9 mouse cellular contexts compared by ENCODE assay signal in genomic region chr11:54927346-54928140, GRCm38 (mm10). TPM values are rescaled to one million over a fixed set of nuclear protein-coding genes. Genes with fewer than 3 reads are reported as not detected.
A peak's percentile ranks its signal among the peaks of the same experiment; 100 is the strongest.
DNase-seq lines count a peak whose midpoint lies in the region; ATAC-seq and TF ChIP-seq lines count a peak whose summit lies in the region.
"Had no signal": no experiment of that assay in that cellular context is flagged by ENCODE, and none has a peak within 500 bp of the region (broad histone marks: within the 10 kb centered on the region; RNA-seq: fewer than 3 reads in every experiment).

No protein-coding gene starts in this region.

- H3K9me3 ChIP-seq in heart, postnatal 0 days (replicated peaks; ENCODE audit: control insufficient read depth, low read length) = no peaks in the 10 kb centered on the region
- H3K9me3 ChIP-seq: limb, embryonic 15.5 days had no signal

- TF ChIP-seq CTCF in embryonic fibroblast, embryonic 13.5 days (IDR thresholded peaks at IDR 0.05; ENCODE audit: borderline replicate concordance, insufficient read depth, low read length) = peak; percentile 75
- TF ChIP-seq CTCF in heart, postnatal 0 days (IDR thresholded peaks at IDR 0.05; ENCODE audit: low read depth) = peak; percentile 89
- TF ChIP-seq CTCF in layer of hippocampus, adult 2 months (conservative IDR thresholded peaks at IDR 0.05) = peak; percentile 94

- no peaks in the 10 kb centered on the region for H3K27me3 ChIP-seq in heart, postnatal 0 days (ENCODE audit: control insufficient read depth, insufficient read depth, low read length)
- H3K27me3 ChIP-seq: limb, embryonic 15.5 days had no signal

- H3K36me3 ChIP-seq in heart, postnatal 0 days (replicated peaks; ENCODE audit: control insufficient read depth, insufficient read depth, low read length) = peaks cover 82% of the 10 kb centered on the region

- TF ChIP-seq POLR2A in embryonic fibroblast, embryonic 13.5 days (IDR thresholded peaks at IDR 0.05; ENCODE audit: low read depth, low read length) = no peak

- no peak overlapping the region for H3K27ac ChIP-seq in embryonic fibroblast, embryonic 13.5 days (ENCODE audit: insufficient read depth, low read length)
- H3K27ac ChIP-seq in heart, postnatal 0 days (ENCODE audit: low read depth) = no peak overlapping the region; the same call in 1 of the 2 replicates
- H3K27ac ChIP-seq in layer of hippocampus, adult 2 months = no peak overlapping the region
- H3K27ac ChIP-seq: limb, embryonic 15.5 days had no signal

- no peak for TF ChIP-seq EP300 in heart, postnatal 0 days (IDR thresholded peaks at IDR 0.05; ENCODE audit: low read depth)

- H3K4me3 ChIP-seq in embryonic fibroblast, embryonic 13.5 days (ENCODE audit: insufficient read depth, low read length) = no peak overlapping the region
- no peak overlapping the region for H3K4me3 ChIP-seq in heart, postnatal 0 days (ENCODE audit: low read depth, low read length)
- no peak overlapping the region for H3K4me3 ChIP-seq in layer of hippocampus, adult 2 months
- H3K4me3 ChIP-seq: limb, embryonic 15.5 days had no signal

- 50% methylated on average over 14 of the region's 14 CpGs for WGBS in heart, postnatal 0 days

- peak; percentile 53 for DNase-seq in cerebellum, adult 11 months
- peak; percentile 78 to 82 for DNase-seq in adrenal gland, postnatal 36 days
- peak; percentile 78 for DNase-seq in heart, postnatal 0 days (ENCODE audit: low spot score)
- peak; percentile 52 to 77 for DNase-seq in layer of hippocampus, adult 2 months (ENCODE audit: low spot score in 2 of 2)
- peak; percentile 82 for DNase-seq in lung, postnatal 14 days
- peak; percentile 55 for DNase-seq in right cerebral cortex, postnatal 4 days

- H3K4me2 ChIP-seq in heart, postnatal 0 days (ENCODE audit: low read depth, low read length) = no peak overlapping the region
- H3K4me2 ChIP-seq: limb, embryonic 15.5 days had no signal

- no peaks in the 10 kb centered on the region for H3K4me1 ChIP-seq in embryonic fibroblast, embryonic 13.5 days (ENCODE audit: control insufficient read depth, insufficient read depth, low read length)
- no peaks in the 10 kb centered on the region for H3K4me1 ChIP-seq in heart, postnatal 0 days (ENCODE audit: control insufficient read depth, insufficient read depth)
- H3K4me1 ChIP-seq: limb, embryonic 15.5 days had no signal

- no peak overlapping the region for H3K9ac ChIP-seq in heart, postnatal 0 days (replicated peaks; ENCODE audit: low read depth, low read length)
- H3K9ac ChIP-seq: limb, embryonic 15.5 days had no signal

- ATAC-seq in cerebellum, adult (ENCODE audit: insufficient number of reproducible peaks, low FRiP score, low TSS enrichment) = no peak
- ATAC-seq in heart, postnatal 0 days (ENCODE audit: insufficient read depth, low read depth) = peak; percentile 74

RNA-seq across cellular contexts. Expression of gene Gpx3, which starts 25.3 kb away (rescaled TPM):
- 100 to 1,000 TPM; 262 to 383 TPM for total RNA-seq in adrenal gland, postnatal 36 days (2021)
- 58.7 and 65.8 TPM in 2 replicates for polyA plus RNA-seq in embryonic fibroblast, embryonic 13.5 days (2011; ENCODE audit: insufficient read length, low read depth, missing spikeins)
- total RNA-seq in heart, postnatal 0 days (2014; rRNA removed; ENCODE audit: low replicate concordance) = 114 and 243 TPM in 2 replicates
- polyA plus RNA-seq in heart, postnatal 0 days (2015; fragmentation: Nextera tagmentation; extraction: Ambion mirVana) = 788 and 904 TPM in 2 replicates
- 1 to 10 TPM; 3.9 to 4.0 TPM for total RNA-seq in layer of hippocampus, adult 2 months (2021)

RNA-seq across cellular contexts. Expression of gene Tnip1, which starts 35.2 kb away (rescaled TPM):
- total RNA-seq in adrenal gland, postnatal 36 days (2021) = 10 to 100 TPM; 66.4 to 76.0 TPM
- polyA plus RNA-seq in embryonic fibroblast, embryonic 13.5 days (2011; ENCODE audit: insufficient read length, low read depth, missing spikeins) = 14.4 and 18.4 TPM in 2 replicates
- 16.6 and 19.9 TPM in 2 replicates for total RNA-seq in heart, postnatal 0 days (2014; rRNA removed; ENCODE audit: low replicate concordance)
- polyA plus RNA-seq in heart, postnatal 0 days (2015; fragmentation: Nextera tagmentation; extraction: Ambion mirVana) = 19.7 and 22.7 TPM in 2 replicates
- total RNA-seq in layer of hippocampus, adult 2 months (2021) = 10 to 100 TPM; 33.0 to 33.1 TPM

Comparison
In these comparisons a context has a peak if more than half of its experiments do, and no peak if none do; other contexts are left out.
1. RNA of gene Gpx3, which starts 25.3 kb away (total RNA-seq): 262 to 383 TPM in adrenal gland, postnatal 36 days and 114 to 243 TPM in heart, postnatal 0 days; 3.9 to 4.0 TPM in layer of hippocampus, adult 2 months; every median in the first group is over 10 times any median in the second.
2. Peak in every context shown above with its lines, with median percentiles within 50 percentile points of each other: DNase-seq and CTCF ChIP-seq.